Mouse (Mus musculus) forebrain, embryonic 16.5 days (tissue): ENCODE results near the gene Tada2b. TPM values are rescaled to one million over a fixed set of nuclear protein-coding genes. Genes with fewer than 3 reads are reported as not detected.

Source experiments
- ATAC-seq: fragments of 200-750 bp; cut with Nextera tagmentation; 2 replicates; pipeline ENCODE4 v1.8.0; 2017; ENCODE audit warnings: mild to moderate bottlenecking, moderate library complexity
- H3K27ac ChIP-seq: fragments of 300-500 bp; sonication (generic); 2 replicates; pipeline ENCODE4 v1.5.1; 2014; ENCODE audit warnings: low read length, control low read depth
- H3K27me3 ChIP-seq: fragments of 300-500 bp; sonication (generic); replicated peaks from 2 replicates; pipeline ENCODE4 v1.6.1; 2014; ENCODE audit warnings: low read length; ENCODE audit not compliant: control insufficient read depth, insufficient read depth
- H3K36me3 ChIP-seq: fragments of 300-500 bp; sonication (generic); 2 replicates; pipeline ENCODE4 v1.6.1; 2014; ENCODE audit not compliant: control insufficient read depth, insufficient read depth
- H3K4me1 ChIP-seq: fragments of 300-500 bp; sonication (generic); replicated peaks from 2 replicates; pipeline ENCODE4 v1.6.1; 2014; ENCODE audit warnings: low read length; ENCODE audit not compliant: control insufficient read depth, insufficient read depth
- H3K4me2 ChIP-seq: fragments of 300-500 bp; sonication (generic); 2 replicates; pipeline ENCODE4 v1.6.1; 2014; ENCODE audit warnings: mild to moderate bottlenecking, low read length, control low read depth
- H3K4me3 ChIP-seq: fragments of 300-500 bp; sonication (generic); replicated peaks from 2 replicates; pipeline ENCODE4 v1.5.1; 2014; ENCODE audit warnings: mild to moderate bottlenecking, low read length, control low read depth
- H3K9ac ChIP-seq: fragments of 300-500 bp; sonication (generic); replicated peaks from 2 replicates; pipeline ENCODE4 v1.6.1; 2014; ENCODE audit warnings: low read depth, low read length, control low read depth
- H3K9me3 ChIP-seq: fragments of 300-500 bp; sonication (generic); 2 replicates; pipeline ENCODE4 v1.6.1; 2016; ENCODE audit warnings: low read length; ENCODE audit not compliant: control insufficient read depth
- WGBS: fragments of 180-500 bp; shearing (Covaris S2); extraction: QIAGEN DNeasy Blood & Tissue Kit; methylation state at CpG from one replicate; pipeline ENCODE4 v1.1.7; 2014; 5-methylcytosine and 5-hydroxymethylcytosine counted together
- polyA plus RNA-seq: library from polyadenylated mRNA; unstranded; fragments of >200 nt; fragmentation: Nextera tagmentation; extraction: Ambion mirVana; gene quantifications from 2 replicates; pipeline ENCODE4 v1.2.1, GENCODE M21; 2015

Gene Tada2b
- polyA plus RNA-seq, 1 experiment from 2014 or later: 3.0 TPM

DNA sequence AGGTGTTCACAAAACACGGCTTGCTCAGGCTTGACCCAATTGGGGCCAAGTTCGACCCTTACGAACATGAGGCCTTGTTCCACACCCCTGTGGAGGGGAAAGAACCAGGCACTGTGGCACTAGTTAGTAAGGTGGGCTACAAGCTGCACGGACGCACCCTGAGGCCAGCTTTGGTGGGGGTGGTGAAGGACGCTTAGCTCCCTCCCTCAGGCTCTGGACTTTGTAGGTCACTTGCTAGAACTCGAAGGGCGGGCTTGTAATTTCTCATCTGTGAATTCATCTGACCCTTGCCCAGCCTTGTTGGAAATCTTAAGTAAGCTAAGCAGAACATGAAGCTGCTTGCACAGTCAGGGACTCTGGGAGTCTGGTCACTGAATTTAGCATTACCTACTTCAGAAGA, 12.9 kb downstream of the Tada2b start:
- no peaks in the 10 kb centered on the region for H3K27me3 ChIP-seq
- ATAC-seq: no peak
- no peaks in the 10 kb centered on the region for H3K9me3 ChIP-seq
- peaks cover under 1% of the 10 kb centered on the region; the same call in 1 of the 2 replicates for H3K4me1 ChIP-seq
- no peak overlapping the region for H3K9ac ChIP-seq
- no peak overlapping the region for H3K4me3 ChIP-seq
- H3K27ac ChIP-seq: no peak overlapping the region
- WGBS: 93% methylated on average over 8 of the region's 8 CpGs
- H3K4me2 ChIP-seq: no peak overlapping the region
- H3K36me3 ChIP-seq: peaks cover 26% of the 10 kb centered on the region

DNA sequence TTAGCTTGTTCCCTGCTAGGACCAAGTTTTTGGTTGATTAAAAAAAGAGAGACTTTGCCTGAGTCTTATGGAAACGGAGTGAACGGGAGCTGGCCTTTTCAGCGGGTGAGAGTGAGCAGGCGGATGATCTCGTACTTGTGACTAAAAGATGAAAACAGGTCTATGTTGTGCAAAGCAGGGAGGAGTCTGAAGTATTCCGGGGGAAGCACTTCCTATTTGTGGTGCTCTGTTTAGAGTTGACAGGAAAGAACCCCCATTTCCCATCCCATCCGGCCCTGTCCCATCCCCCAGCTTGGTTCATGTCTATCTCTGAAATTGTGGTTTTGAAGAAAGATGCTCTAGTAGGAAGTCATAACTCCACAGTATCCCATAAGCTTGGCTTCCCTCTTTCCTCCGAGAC, 18.2 kb downstream of the Tada2b start:
- H3K36me3 ChIP-seq: peaks cover 10% of the 10 kb centered on the region
- no peak for ATAC-seq

DNA sequence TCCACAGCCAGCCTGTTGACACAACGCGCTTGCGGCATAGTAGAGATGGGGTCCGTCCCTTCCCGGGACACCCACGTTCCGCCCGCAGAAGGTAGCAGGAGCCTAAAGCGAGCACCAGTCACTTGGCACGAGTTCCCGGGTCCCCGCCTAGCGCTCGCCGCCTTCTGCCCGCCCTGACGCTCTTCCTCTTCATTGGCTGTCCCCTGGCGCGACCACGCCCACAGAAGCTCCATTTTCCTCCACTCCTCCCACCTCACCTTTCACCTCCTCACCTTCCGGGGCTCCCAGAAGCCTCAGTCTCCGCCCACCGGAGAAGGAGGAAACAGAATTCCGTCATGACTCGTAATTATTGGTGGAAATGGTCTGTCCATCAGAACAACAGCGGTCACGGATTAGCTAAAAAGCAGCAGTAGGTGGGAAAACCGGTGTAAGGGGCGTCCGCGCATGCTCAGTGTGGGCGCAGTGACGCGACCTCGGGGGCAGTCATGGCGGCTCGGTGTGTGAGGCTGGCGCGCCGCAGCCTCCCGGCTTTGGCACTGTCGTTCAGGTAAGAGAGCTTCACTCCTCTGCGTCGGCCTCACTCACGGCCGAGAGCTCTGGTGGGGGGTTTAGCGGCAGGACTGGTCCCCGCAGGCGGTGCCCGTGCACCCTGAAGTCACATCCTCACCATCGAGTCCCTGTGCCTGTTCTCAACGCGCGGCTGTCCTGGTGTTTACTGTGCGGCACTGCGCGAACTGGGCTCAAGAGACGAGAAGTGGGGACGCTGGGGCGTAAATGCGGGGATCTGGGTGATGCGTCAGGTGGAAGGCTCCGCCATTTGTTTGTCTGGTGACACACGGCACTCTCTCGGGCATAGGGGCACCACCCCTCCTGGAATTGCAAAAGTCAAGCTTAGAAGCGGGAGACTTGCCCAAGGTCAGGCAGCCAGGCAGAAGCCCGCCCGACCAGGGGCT, 19.1 kb downstream of the Tada2b start, which contains the start of gene Grpel1:
Gene Grpel1 (plus strand): TSS at position 290 of the 953 bp plus-strand sequence.
- no peaks in the 10 kb centered on the region for H3K27me3 ChIP-seq
- ATAC-seq: peak; percentile 96
- peaks cover 4% of the 10 kb centered on the region; the same call in 1 of the 2 replicates for H3K36me3 ChIP-seq
- H3K27ac ChIP-seq: peak within 1 kb of the TSS; percentile 37; the same call in 1 of the 2 replicates
- peaks cover 13% of the 10 kb centered on the region for H3K4me1 ChIP-seq
- peak within 1 kb of the TSS; percentile 74 for H3K9ac ChIP-seq
- WGBS: under 1% methylated on average over 68 of the region's 68 CpGs
- H3K9me3 ChIP-seq: no peaks in the 10 kb centered on the region
- H3K4me3 ChIP-seq: peak within 1 kb of the TSS; percentile 73
- peak within 1 kb of the TSS; percentile 79 for H3K4me2 ChIP-seq

More for the DNA sequence above, 18.2 kb downstream of the Tada2b start:
- H3K4me3 ChIP-seq: peak overlapping the region; percentile 73
- no peaks in the 10 kb centered on the region for H3K9me3 ChIP-seq
- no peaks in the 10 kb centered on the region for H3K27me3 ChIP-seq
- no peak overlapping the region for H3K27ac ChIP-seq
- H3K4me1 ChIP-seq: peaks cover 13% of the 10 kb centered on the region
- H3K4me2 ChIP-seq: peak overlapping the region; percentile 79
- 28% methylated on average over 8 of the region's 8 CpGs for WGBS
- peak overlapping the region; percentile 74 for H3K9ac ChIP-seq

DNA sequence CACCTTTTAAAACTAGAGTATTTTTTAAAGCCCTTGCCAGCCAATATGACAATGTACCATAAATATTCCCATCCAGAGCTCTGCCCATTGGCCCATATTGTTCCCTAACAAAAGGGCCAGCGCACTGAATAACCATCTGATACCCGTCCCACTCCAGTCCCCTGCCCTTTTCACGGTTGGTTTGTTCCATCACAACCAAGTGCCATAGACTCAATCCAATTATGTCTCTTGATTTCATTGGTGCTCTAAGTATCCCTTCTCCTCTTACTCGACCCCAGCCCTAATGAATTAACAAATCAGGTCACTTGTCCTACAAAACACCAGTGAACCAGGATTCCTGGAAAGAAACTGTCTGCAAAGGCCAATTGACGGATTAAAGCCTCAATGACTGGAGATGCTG, 20.7 kb downstream of the Tada2b start:
- no peaks in the 10 kb centered on the region for H3K27me3 ChIP-seq
- H3K27ac ChIP-seq: no peak overlapping the region
- H3K4me2 ChIP-seq: no peak overlapping the region
- ATAC-seq: no peak
- peaks cover 13% of the 10 kb centered on the region for H3K4me1 ChIP-seq
- H3K9me3 ChIP-seq: no peaks in the 10 kb centered on the region
- H3K9ac ChIP-seq: no peak overlapping the region
- no peak overlapping the region for H3K4me3 ChIP-seq
- H3K36me3 ChIP-seq: no peaks in the 10 kb centered on the region
- WGBS: 8% methylated on average over 5 of the region's 5 CpGs

GRCm38 (mm10) chr5:36462810-36463209, 21.3 kb downstream of the Tada2b start:
- ATAC-seq: no peak
- 16% methylated on average over 7 of the region's 7 CpGs for WGBS

GRCm38 (mm10) chr5:36461231-36461630, 22.9 kb downstream of the Tada2b start:
- no peak overlapping the region for H3K4me3 ChIP-seq
- H3K9ac ChIP-seq: no peak overlapping the region
- no peak overlapping the region for H3K4me2 ChIP-seq
- no peaks in the 10 kb centered on the region for H3K27me3 ChIP-seq
- H3K36me3 ChIP-seq: no peaks in the 10 kb centered on the region
- peaks cover 13% of the 10 kb centered on the region for H3K4me1 ChIP-seq
- 67% methylated on average over 2 of the region's 2 CpGs for WGBS
- no peaks in the 10 kb centered on the region for H3K9me3 ChIP-seq
- no peak for ATAC-seq
- H3K27ac ChIP-seq: no peak overlapping the region

More at GRCm38 (mm10) chr5:36462810-36463209, 21.3 kb downstream of the Tada2b start:
- Histone ChIP-seq H3K9ac (no peak overlapping the region), H3K27me3 (no peaks in the 10 kb centered on the region), H3K4me1 (peaks cover 13% of the 10 kb centered on the region), H3K4me3 (no peak overlapping the region), H3K4me2 (no peak overlapping the region), H3K36me3 (no peaks in the 10 kb centered on the region), H3K27ac (no peak overlapping the region), H3K9me3 (no peaks in the 10 kb centered on the region)

DNA sequence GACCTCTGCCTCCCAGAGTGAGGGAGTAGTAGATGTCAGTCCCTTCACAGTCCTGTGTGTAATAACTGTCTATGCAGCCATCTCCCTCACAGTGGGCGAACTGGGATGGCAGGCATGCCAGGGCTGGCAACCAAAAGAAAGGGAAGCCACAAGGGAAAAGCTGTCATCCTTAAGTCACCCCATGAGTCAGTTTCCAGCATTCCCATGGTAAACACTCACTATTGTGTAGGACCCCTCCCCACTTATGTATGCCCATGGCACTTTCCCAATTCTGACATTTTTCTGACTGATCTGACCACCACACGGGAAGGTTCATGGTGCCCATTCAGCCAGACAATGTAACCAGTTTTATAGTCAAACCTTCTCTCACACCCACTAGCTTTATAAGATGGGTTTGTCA, 23.4 kb downstream of the Tada2b start:
- H3K4me3 ChIP-seq: no peak overlapping the region
- no peak overlapping the region for H3K9ac ChIP-seq
- no peak for ATAC-seq
- H3K27me3 ChIP-seq: no peaks in the 10 kb centered on the region
- no peak overlapping the region for H3K4me2 ChIP-seq
- no peak overlapping the region for H3K27ac ChIP-seq
- whole genome bisulfite sequencing: 87% methylated on average over 2 of the region's 2 CpGs
- peaks cover 8% of the 10 kb centered on the region for H3K4me1 ChIP-seq
- H3K9me3 ChIP-seq: no peaks in the 10 kb centered on the region
- no peaks in the 10 kb centered on the region for H3K36me3 ChIP-seq

GRCm38 (mm10) chr5:36458926-36459325, 25.2 kb downstream of the Tada2b start:
- Histone ChIP-seq H3K9me3 (no peaks in the 10 kb centered on the region), H3K4me1 (peaks cover under 1% of the 10 kb centered on the region), H3K9ac (no peak overlapping the region), H3K27me3 (no peaks in the 10 kb centered on the region), H3K4me2 (no peak overlapping the region), H3K4me3 (no peak overlapping the region), H3K27ac (no peak overlapping the region), H3K36me3 (no peaks in the 10 kb centered on the region)
- no peak for ATAC-seq
- WGBS: 11% methylated on average over 4 of the region's 4 CpGs

- Histone ChIP-seq H3K4me2 (no peak overlapping the region), H3K4me1 (no peaks in the 10 kb centered on the region), H3K9me3 (no peaks in the 10 kb centered on the region), H3K27me3 (no peaks in the 10 kb centered on the region), H3K27ac (no peak overlapping the region), H3K4me3 (no peak overlapping the region), H3K9ac (no peak overlapping the region), H3K36me3 (no peaks in the 10 kb centered on the region)
- no peak for ATAC-seq
- WGBS: 75% methylated on average over 4 of the region's 4 CpGs
Measured at GRCm38 (mm10) chr5:36457706-36458105, 26.4 kb downstream of the Tada2b start.
